Mouse (Mus musculus) brown adipose tissue, adult 24 weeks (tissue): ENCODE results near the gene Igsf8. TPM values are rescaled to one million over a fixed set of nuclear protein-coding genes. Genes with fewer than 3 reads are reported as not detected.

ENCODE experiments used
- H3K27ac ChIP-seq: fragments of 200-500 bp; replicated peaks from 2 replicates; pipeline ENCODE4 v1.5.1; 2012; ENCODE audit warnings: low read depth, mild to moderate bottlenecking, low read length
- H3K4me1 ChIP-seq: fragments of 200-500 bp; 2 replicates; pipeline ENCODE4 v1.6.1; 2012; ENCODE audit warnings: low read length, mixed read lengths; ENCODE audit not compliant: control insufficient read depth, insufficient read depth, insufficient read length
- H3K4me3 ChIP-seq: fragments of 200-500 bp; 2 replicates; pipeline ENCODE4 v1.5.1; 2012; ENCODE audit warnings: low read depth, mild to moderate bottlenecking, low read length, moderate library complexity; ENCODE audit not compliant: insufficient read depth
- polyA plus RNA-seq: library from polyadenylated mRNA; stranded (reverse); fragments of >200 nt; gene quantifications from 2 replicates; pipeline ENCODE4 v1.2.4, GENCODE M21; 2012; ENCODE audit not compliant: missing spikeins, insufficient read depth, insufficient read length

The Igsf8 gene
- polyA plus RNA-seq, 1 experiment = 10.5 TPM

- no peak overlapping the region for H3K4me3 ChIP-seq
- 0 out of 2 replicates have a peak, but pooled peaks cover 3% of the 10 kb centered on the region for H3K4me1 ChIP-seq
- H3K27ac ChIP-seq = no peak overlapping the region
Measured at GRCm38 (mm10) chr1:172318424-172319035, 57.1 kb downstream of the Igsf8 start.

- no peaks in the 10 kb centered on the region for H3K4me1 ChIP-seq
- no peak overlapping the region for H3K27ac ChIP-seq
- H3K4me3 ChIP-seq = no peak overlapping the region
Measured at GRCm38 (mm10) chr1:172319346-172319745, 57.9 kb downstream of the Igsf8 start.

GRCm38 (mm10) chr1:172319921-172320411 is 58.5 kb downstream of the Igsf8 start:
- Histone ChIP-seq H3K4me3 (no peak overlapping the region), H3K27ac (no peak overlapping the region), H3K4me1 (no peaks in the 10 kb centered on the region)

GRCm38 (mm10) chr1:172322725-172323124 is 61.3 kb downstream of the Igsf8 start:
- Histone ChIP-seq H3K4me3 (no peak overlapping the region), H3K4me1 (no peaks in the 10 kb centered on the region)

GRCm38 (mm10) chr1:172323298-172323697 is 61.9 kb downstream of the Igsf8 start:
- Histone ChIP-seq H3K4me3 (no peak overlapping the region), H3K27ac (no peak overlapping the region), H3K4me1 (no peaks in the 10 kb centered on the region)

More at GRCm38 (mm10) chr1:172322725-172323124, 61.3 kb downstream of the Igsf8 start:
- H3K27ac ChIP-seq = no peak overlapping the region

- Histone ChIP-seq H3K4me3 (no peak overlapping the region), H3K4me1 (no peaks in the 10 kb centered on the region), H3K27ac (no peak overlapping the region)
Measured at GRCm38 (mm10) chr1:172323801-172324359, 62.4 kb downstream of the Igsf8 start.

GRCm38 (mm10) chr1:172324725-172325124 is 63.3 kb downstream of the Igsf8 start:
- Histone ChIP-seq H3K4me1 (no peaks in the 10 kb centered on the region), H3K27ac (no peak overlapping the region), H3K4me3 (no peak overlapping the region)

GRCm38 (mm10) chr1:172325680-172326535 is 64.5 kb downstream of the Igsf8 start:
- no peak overlapping the region for H3K27ac ChIP-seq

GRCm38 (mm10) chr1:172326684-172327083 is 65.2 kb downstream of the Igsf8 start:
- Histone ChIP-seq H3K4me3 (peak overlapping the region; percentile 46), H3K4me1 (no peaks in the 10 kb centered on the region), H3K27ac (no peak overlapping the region)

More at GRCm38 (mm10) chr1:172325680-172326535, 64.5 kb downstream of the Igsf8 start:
- Histone ChIP-seq H3K4me3 (peak overlapping the region; percentile 46), H3K4me1 (no peaks in the 10 kb centered on the region)

- Histone ChIP-seq H3K4me3 (no peak overlapping the region), H3K27ac (no peak overlapping the region), H3K4me1 (no peaks in the 10 kb centered on the region)
Measured at GRCm38 (mm10) chr1:172327206-172328001, 66.0 kb downstream of the Igsf8 start.

- H3K4me1 ChIP-seq = no peaks in the 10 kb centered on the region
- H3K27ac ChIP-seq = no peak overlapping the region
- no peak overlapping the region for H3K4me3 ChIP-seq
Measured at GRCm38 (mm10) chr1:172328041-172328440, 66.6 kb downstream of the Igsf8 start.

- H3K4me1 ChIP-seq = no peaks in the 10 kb centered on the region
- H3K27ac ChIP-seq = no peak overlapping the region
- H3K4me3 ChIP-seq = no peak overlapping the region
Measured at GRCm38 (mm10) chr1:172328461-172328860, 67.0 kb downstream of the Igsf8 start.

GRCm38 (mm10) chr1:172329131-172329530 is 67.7 kb downstream of the Igsf8 start, which contains the start of gene Kcnj9:
Kcnj9 (minus strand) TSS chr1:172329318.
- Histone ChIP-seq H3K4me1 (no peaks in the 10 kb centered on the region), H3K27ac (no peak within 1 kb of the TSS), H3K4me3 (no peak within 1 kb of the TSS)

- Histone ChIP-seq H3K4me3 (no peak overlapping the region), H3K4me1 (no peaks in the 10 kb centered on the region), H3K27ac (no peak overlapping the region)
Measured at GRCm38 (mm10) chr1:172329616-172330015, 68.2 kb downstream of the Igsf8 start.
